Mouse (Mus musculus) intestine, embryonic 14.5 days (tissue): ENCODE data around the gene C1qtnf9. TPM values are rescaled to one million over a fixed set of nuclear protein-coding genes. Genes with fewer than 3 reads are reported as not detected.
A peak's percentile ranks its signal among the peaks of the same experiment; 100 is the strongest.

Experiments
- ATAC-seq: fragments of 200-750 bp; cut with Nextera tagmentation; replicated peaks from 2 replicates; pipeline ENCODE4 v1.8.0; 2017; ENCODE audit warnings: low read depth, moderate number of reproducible peaks, moderate TSS enrichment, moderate library complexity; ENCODE audit not compliant: low FRiP score, low TSS enrichment
- DNase-seq: peaks from one replicate; pipeline ENCODE4 v3.0.0-alpha.2; 2018; ENCODE audit warnings: low spot score
- H3K27ac ChIP-seq: fragments of 300-500 bp; sonication (generic); 2 replicates; pipeline ENCODE4 v1.5.1; 2014; ENCODE audit warnings: low read depth, mild to moderate bottlenecking, control low read depth
- H3K27me3 ChIP-seq: fragments of 300-500 bp; sonication (generic); replicated peaks from 2 replicates; pipeline ENCODE4 v1.6.1; 2014; ENCODE audit warnings: low read length, control low read depth; ENCODE audit not compliant: control insufficient read depth, insufficient read depth
- H3K36me3 ChIP-seq: fragments of 300-500 bp; sonication (generic); 2 replicates; pipeline ENCODE4 v1.6.1; 2014; ENCODE audit warnings: low read length, control low read depth; ENCODE audit not compliant: control insufficient read depth, insufficient read depth
- H3K4me1 ChIP-seq: fragments of 300-500 bp; sonication (generic); replicated peaks from 2 replicates; pipeline ENCODE4 v1.6.1; 2014; ENCODE audit warnings: low read length, control low read depth, mixed read lengths; ENCODE audit not compliant: control insufficient read depth, insufficient read depth
- H3K4me2 ChIP-seq: fragments of 300-500 bp; sonication (generic); 2 replicates; pipeline ENCODE4 v1.6.1; 2014; ENCODE audit warnings: low read length
- H3K4me3 ChIP-seq: fragments of 300-500 bp; sonication (generic); 2 replicates; pipeline ENCODE4 v1.5.1; 2014; ENCODE audit warnings: low read depth, low read length, control low read depth, mixed read lengths
- H3K9ac ChIP-seq: fragments of 300-500 bp; sonication (generic); 2 replicates; pipeline ENCODE4 v1.6.1; 2014; ENCODE audit warnings: mild to moderate bottlenecking, low read length
- H3K9me3 ChIP-seq: fragments of 300-500 bp; sonication (generic); 2 replicates; pipeline ENCODE4 v1.6.1; 2016; ENCODE audit warnings: low read length, control low read depth; ENCODE audit not compliant: control insufficient read depth
- WGBS: fragments of 180-500 bp; shearing (Covaris S2); extraction: QIAGEN DNeasy Blood & Tissue Kit; methylation state at CpG from one replicate; pipeline ENCODE4 v1.1.7; 2014; 5-methylcytosine and 5-hydroxymethylcytosine counted together
- polyA plus RNA-seq: library from polyadenylated mRNA; unstranded; fragments of >200 nt; fragmentation: Nextera tagmentation; extraction: Ambion mirVana; gene quantifications from 2 replicates; pipeline ENCODE4 v1.2.1, GENCODE M21; 2014

C1qtnf9 gene
- polyA plus RNA-seq: 0.12 and 0.15 TPM in 2 replicates

DNA sequence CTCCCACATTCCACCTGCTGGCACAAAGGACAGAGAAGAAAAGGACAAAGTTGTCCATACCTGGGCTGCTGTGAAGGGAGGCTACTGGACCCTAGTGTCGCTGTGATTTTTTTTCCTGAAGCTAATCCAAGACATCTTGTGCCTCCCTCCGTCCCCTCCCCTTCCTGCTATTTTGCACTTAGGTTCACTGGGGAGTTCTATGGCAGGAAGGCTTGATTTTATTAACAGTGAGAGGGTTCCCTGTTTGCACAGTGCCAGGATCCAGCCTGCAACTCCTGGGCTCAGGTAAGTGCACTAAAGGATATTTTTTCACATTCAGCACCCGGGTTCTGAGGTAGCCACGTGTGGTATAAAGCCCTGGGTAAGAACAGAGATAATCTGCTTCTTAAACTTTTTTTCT, at the start of gene C1qtnf9:
Gene C1qtnf9, plus strand, starts transcription at position 251 of the 400 bp plus-strand sequence.
- no peak within 1 kb of the TSS for H3K9ac ChIP-seq
- H3K4me2 ChIP-seq: no peak within 1 kb of the TSS
- no peak within 1 kb of the TSS for H3K27ac ChIP-seq
- H3K36me3 ChIP-seq: no peaks in the 10 kb centered on the region
- H3K27me3 ChIP-seq: no peaks in the 10 kb centered on the region
- no peaks in the 10 kb centered on the region for H3K4me1 ChIP-seq
- ATAC-seq: no peak
- no peaks in the 10 kb centered on the region for H3K9me3 ChIP-seq
- WGBS: 68% methylated on average over 4 of the region's 4 CpGs
- DNase-seq: no peak
- H3K4me3 ChIP-seq: no peak within 1 kb of the TSS

DNA sequence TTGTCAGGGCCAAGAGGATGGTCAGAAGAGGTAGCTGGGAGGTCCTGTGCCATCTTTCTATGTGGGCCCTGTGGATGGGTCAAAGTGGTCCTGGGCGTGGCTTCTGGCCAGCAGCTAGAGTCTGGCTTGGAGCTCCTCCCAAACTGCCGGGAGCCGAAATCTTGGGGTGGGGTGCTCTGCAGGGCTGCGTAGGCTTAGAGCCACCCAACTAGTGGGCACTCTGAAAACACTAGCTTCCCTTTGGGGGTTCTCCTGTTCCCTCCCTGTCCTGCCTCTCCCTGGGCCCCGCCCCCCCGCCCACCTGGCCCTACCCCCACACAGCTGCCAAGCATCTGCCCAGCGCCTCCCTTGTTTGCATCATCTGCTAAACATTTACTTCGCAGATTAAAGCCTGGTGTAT, 46.6 kb upstream of the C1qtnf9 start:
- Histone ChIP-seq H3K4me1 (no peaks in the 10 kb centered on the region), H3K4me2 (no peak overlapping the region), H3K27me3 (no peaks in the 10 kb centered on the region), H3K36me3 (0 out of 2 replicates have a peak, but pooled peaks cover 2% of the 10 kb centered on the region), H3K9me3 (no peaks in the 10 kb centered on the region), H3K4me3 (no peak overlapping the region), H3K27ac (no peak overlapping the region), H3K9ac (no peak overlapping the region)
- ATAC-seq: no peak
- no peak for DNase-seq
- WGBS: 38% methylated on average over 8 of the region's 8 CpGs

DNA sequence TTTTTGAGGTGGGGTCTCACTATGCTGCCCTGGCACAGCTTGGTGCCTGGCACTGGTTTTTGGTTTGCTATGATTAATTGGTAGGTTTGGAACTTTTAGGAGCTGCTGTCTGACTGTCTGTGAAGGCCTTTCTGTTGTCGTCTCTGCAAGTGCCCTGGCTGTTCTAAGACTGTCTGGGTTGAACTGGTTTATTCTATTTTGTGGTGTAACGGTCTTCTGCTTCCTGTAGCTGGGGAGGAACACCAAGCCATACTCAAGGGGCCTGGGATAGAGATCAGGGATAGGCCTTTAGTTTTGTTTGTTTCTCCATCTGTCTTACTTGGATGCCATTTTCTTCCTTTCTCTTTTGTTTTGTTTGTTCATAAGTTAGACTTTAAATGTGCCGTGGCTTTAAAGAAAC, 46.0 kb upstream of the C1qtnf9 start:
- Histone ChIP-seq H3K27ac (no peak overlapping the region), H3K36me3 (0 out of 2 replicates have a peak, but pooled peaks cover 2% of the 10 kb centered on the region), H3K4me2 (no peak overlapping the region), H3K27me3 (no peaks in the 10 kb centered on the region), H3K9ac (no peak overlapping the region), H3K4me3 (no peak overlapping the region), H3K4me1 (peaks cover 2% of the 10 kb centered on the region; the same call in 1 of the 2 replicates), H3K9me3 (no peaks in the 10 kb centered on the region)
- WGBS: 58% methylated on average over 3 of the region's 3 CpGs
- DNase-seq: no peak
- no peak for ATAC-seq

DNA sequence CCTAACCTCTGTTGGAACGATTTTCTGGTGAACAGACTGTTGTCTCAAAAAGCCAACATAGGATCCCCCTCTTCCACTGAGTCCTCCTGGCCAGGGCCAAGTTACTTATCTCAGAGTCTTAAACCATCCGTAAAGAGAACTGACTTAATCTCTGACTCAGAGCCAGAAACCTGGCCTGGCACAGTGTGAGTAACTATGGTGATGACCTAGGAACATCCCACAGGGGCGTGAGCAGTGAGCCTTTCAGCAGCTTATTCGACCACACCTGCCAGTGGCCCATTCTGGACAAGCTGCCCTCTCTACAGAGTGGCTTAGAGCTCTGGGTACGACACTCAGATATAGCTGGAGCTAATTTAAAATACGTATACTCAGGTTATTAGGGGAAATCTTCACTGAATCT, 41.8 kb upstream of the C1qtnf9 start:
- ATAC-seq: no peak
- Histone ChIP-seq H3K4me1 (peaks cover 13% of the 10 kb centered on the region), H3K9ac (no peak overlapping the region), H3K36me3 (0 out of 2 replicates have a peak, but pooled peaks cover 4% of the 10 kb centered on the region), H3K27ac (no peak overlapping the region), H3K27me3 (no peaks in the 10 kb centered on the region), H3K4me3 (no peak overlapping the region), H3K9me3 (no peaks in the 10 kb centered on the region), H3K4me2 (no peak overlapping the region)
- WGBS: 59% methylated on average over 6 of the region's 6 CpGs
- DNase-seq: no peak

DNA sequence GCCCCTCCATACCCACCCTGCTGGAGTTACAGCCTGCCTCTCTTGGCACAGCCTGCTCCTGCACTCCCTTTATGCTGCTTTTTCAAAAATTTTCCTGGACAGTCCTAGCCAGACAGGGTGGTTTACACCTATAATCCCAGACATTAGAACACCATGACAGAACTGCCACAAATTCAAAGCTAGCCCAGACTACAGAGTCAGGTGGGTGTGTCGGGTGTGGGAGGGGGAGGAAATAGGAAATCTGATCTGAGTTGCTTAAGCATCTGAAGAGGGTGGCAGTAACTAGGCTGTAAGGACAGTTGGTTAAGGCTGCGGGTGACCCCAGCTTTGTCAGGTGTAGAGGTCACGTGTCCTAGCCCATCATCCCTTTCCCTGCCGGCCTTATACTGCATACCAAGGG, 40.8 kb upstream of the C1qtnf9 start:
- no peaks in the 10 kb centered on the region for H3K9me3 ChIP-seq
- H3K4me2 ChIP-seq: no peak overlapping the region
- H3K4me1 ChIP-seq: peaks cover 16% of the 10 kb centered on the region
- ATAC-seq (no peak), DNase-seq (no peak)
- no peak overlapping the region for H3K4me3 ChIP-seq
- H3K36me3 ChIP-seq: 0 out of 2 replicates have a peak, but pooled peaks cover 4% of the 10 kb centered on the region
- H3K27ac ChIP-seq: no peak overlapping the region
- H3K27me3 ChIP-seq: no peaks in the 10 kb centered on the region
- no peak overlapping the region for H3K9ac ChIP-seq
- WGBS: 49% methylated on average over 4 of the region's 4 CpGs

DNA sequence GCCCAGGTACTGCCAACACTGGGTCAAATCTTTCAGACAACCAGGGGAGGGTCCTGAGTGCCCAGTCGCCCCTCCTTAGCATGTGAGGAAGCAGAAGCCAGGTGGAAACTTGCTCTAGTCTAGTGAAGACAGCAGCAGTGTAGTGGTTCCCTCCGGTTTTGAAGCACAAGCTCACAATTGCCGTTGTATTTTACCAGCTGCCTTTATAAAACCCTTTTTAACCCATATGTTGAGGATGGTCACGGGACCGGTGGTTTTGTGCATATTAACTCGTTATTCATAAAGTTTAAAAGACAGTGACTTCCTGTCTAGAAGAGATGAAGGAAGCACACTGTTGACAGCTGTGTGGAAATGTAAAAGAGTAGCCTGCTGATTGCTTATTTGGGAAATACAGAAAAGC, 35.9 kb upstream of the C1qtnf9 start:
- 33% methylated on average over 6 of the region's 6 CpGs for WGBS
- Histone ChIP-seq H3K27ac (0 out of 2 replicates have a peak overlapping the region, but pooled peaks have one; percentile 51), H3K36me3 (0 out of 2 replicates have a peak, but pooled peaks cover 4% of the 10 kb centered on the region)

DNA sequence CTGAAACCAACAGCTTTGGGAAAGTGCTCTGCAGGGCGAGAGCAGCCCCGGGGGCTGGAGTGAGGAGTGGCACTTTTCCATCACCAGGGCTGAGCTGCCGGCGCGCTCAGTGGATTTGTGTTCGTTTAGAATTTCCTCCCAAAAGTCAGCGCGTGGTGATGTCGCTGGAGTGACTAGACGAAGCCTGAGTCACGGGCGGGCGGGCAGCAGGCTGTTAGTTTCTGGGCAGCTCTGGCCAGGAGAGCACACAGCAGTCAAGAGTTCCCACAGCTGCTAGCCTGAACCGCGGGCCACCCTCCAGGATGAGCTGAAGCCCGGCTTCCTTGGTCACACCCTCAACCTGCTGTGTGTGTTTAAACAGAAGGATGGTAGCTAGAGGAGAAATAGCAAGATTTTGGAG, 35.1 kb upstream of the C1qtnf9 start:
- Histone ChIP-seq H3K9ac (peak overlapping the region; percentile 29), H3K4me2 (peak overlapping the region; percentile 47), H3K4me1 (peaks cover 47% of the 10 kb centered on the region), H3K4me3 (peak overlapping the region; percentile 18), H3K9me3 (no peaks in the 10 kb centered on the region), H3K27me3 (no peaks in the 10 kb centered on the region), H3K36me3 (0 out of 2 replicates have a peak, but pooled peaks cover 4% of the 10 kb centered on the region), H3K27ac (peak overlapping the region; percentile 51; the same call in 1 of the 2 replicates)
- DNase-seq (no peak), ATAC-seq (no peak)
- WGBS: 11% methylated on average over 16 of the region's 16 CpGs

More for the DNA sequence above, 35.9 kb upstream of the C1qtnf9 start:
- Histone ChIP-seq H3K27me3 (no peaks in the 10 kb centered on the region), H3K9me3 (no peaks in the 10 kb centered on the region), H3K4me2 (no peak overlapping the region; the same call in 1 of the 2 replicates), H3K4me1 (peaks cover 49% of the 10 kb centered on the region), H3K9ac (no peak overlapping the region), H3K4me3 (no peak overlapping the region)
- no peak for ATAC-seq
- DNase-seq: no peak

DNA sequence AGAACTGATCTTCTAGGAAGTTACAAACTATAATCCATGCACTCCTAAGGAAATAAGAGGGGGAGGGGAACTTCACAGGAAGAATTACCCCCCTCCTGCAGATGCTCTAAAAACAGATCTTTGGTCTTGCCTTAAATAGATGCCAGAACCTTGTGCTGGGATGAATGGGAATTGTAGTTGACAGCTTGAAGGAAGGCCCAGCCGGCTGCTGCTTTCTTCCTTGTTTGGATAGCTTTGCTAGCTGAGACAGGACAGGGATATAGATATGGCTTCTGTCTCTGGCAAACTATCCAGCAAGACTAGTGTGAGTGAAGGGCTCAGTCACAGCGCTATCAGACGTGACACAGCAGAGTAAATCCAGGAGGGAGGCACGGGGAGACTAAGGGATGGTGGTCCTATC, 34.2 kb upstream of the C1qtnf9 start:
- WGBS: 36% methylated on average over 4 of the region's 4 CpGs
- DNase-seq (no peak), ATAC-seq (no peak)
- no peak overlapping the region for H3K4me3 ChIP-seq
- H3K27ac ChIP-seq: peak overlapping the region; percentile 7; the same call in 1 of the 2 replicates
- H3K27me3 ChIP-seq: no peaks in the 10 kb centered on the region
- H3K4me1 ChIP-seq: peaks cover 47% of the 10 kb centered on the region
- peak overlapping the region; percentile 47 for H3K4me2 ChIP-seq
- no peak overlapping the region for H3K9ac ChIP-seq
- 0 out of 2 replicates have a peak, but pooled peaks cover 4% of the 10 kb centered on the region for H3K36me3 ChIP-seq
- no peaks in the 10 kb centered on the region for H3K9me3 ChIP-seq

DNA sequence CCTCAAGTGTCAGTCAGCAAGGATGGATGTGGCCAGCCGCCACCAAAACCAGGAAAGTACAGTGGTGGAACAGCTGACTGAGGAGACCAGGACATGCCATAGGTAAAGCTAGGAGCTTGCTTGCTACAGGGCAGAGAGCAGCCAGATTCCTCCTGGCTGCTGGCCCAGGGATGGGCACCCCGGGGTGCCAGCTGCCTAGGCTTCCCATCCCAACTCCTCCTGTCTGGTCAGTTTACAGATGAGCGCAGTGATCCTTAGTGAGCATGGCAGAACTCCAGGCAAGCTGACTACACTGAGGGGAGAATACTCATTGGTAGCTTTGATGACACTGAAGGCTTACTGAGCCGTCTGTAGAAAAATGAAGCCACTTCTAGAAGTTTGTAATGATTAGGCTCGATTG, 32.7 kb upstream of the C1qtnf9 start:
- H3K27me3 ChIP-seq: no peaks in the 10 kb centered on the region
- H3K4me3 ChIP-seq: no peak overlapping the region
- H3K27ac ChIP-seq: 0 out of 2 replicates have a peak overlapping the region, but pooled peaks have one; percentile 80
- H3K9me3 ChIP-seq: no peaks in the 10 kb centered on the region
- ATAC-seq: no peak
- H3K9ac ChIP-seq: no peak overlapping the region
- no peaks in the 10 kb centered on the region for H3K36me3 ChIP-seq
- 66% methylated on average over 5 of the region's 5 CpGs for WGBS
- peaks cover 47% of the 10 kb centered on the region for H3K4me1 ChIP-seq
- DNase-seq: no peak
- no peak overlapping the region for H3K4me2 ChIP-seq
